Mouse (Mus musculus): ENCODE measurements around the gene Il18rap.

Gene Il18rap

GRCm38 (mm10) chr1:40514851-40515585, at the start of gene Il18rap:
Gene Il18rap, plus strand, starts transcription at chr1:40515362.
- DNase-seq: no peak

- DNase-seq: peak; percentile 42
Measured at GRCm38 (mm10) chr1:40465477-40466430, 49.4 kb upstream of the Il18rap start, which contains the start of gene Il18r1. Gene Il18r1, plus strand, starts transcription at chr1:40465552.

- no peak for DNase-seq
Measured at GRCm38 (mm10) chr1:40467306-40467705, 47.9 kb upstream of the Il18rap start.

- no peak for DNase-seq
Measured at GRCm38 (mm10) chr1:40468805-40469204, 46.4 kb upstream of the Il18rap start.

GRCm38 (mm10) chr1:40469900-40470299, 45.3 kb upstream of the Il18rap start:
- DNase-seq: no peak

GRCm38 (mm10) chr1:40472401-40472800, 42.8 kb upstream of the Il18rap start:
- DNase-seq: no peak

GRCm38 (mm10) chr1:40473640-40474039, 41.5 kb upstream of the Il18rap start:
- DNase-seq: no peak

- no peak for DNase-seq
Measured at GRCm38 (mm10) chr1:40474336-40474735, 40.8 kb upstream of the Il18rap start.

- DNase-seq: no peak
Measured at GRCm38 (mm10) chr1:40475697-40476096, 39.5 kb upstream of the Il18rap start.

GRCm38 (mm10) chr1:40476756-40477155, 38.4 kb upstream of the Il18rap start:
- DNase-seq: no peak

- DNase-seq: no peak
Measured at GRCm38 (mm10) chr1:40479505-40479923, 35.6 kb upstream of the Il18rap start.

- no peak for DNase-seq
Measured at GRCm38 (mm10) chr1:40494594-40494993, 20.6 kb upstream of the Il18rap start.

- DNase-seq: no peak
Measured at GRCm38 (mm10) chr1:40499708-40500107, 15.5 kb upstream of the Il18rap start.

- DNase-seq: no peak
Measured at GRCm38 (mm10) chr1:40501126-40501525, 14.0 kb upstream of the Il18rap start.

GRCm38 (mm10) chr1:40501546-40502398, 13.4 kb upstream of the Il18rap start:
- no peak for DNase-seq

- DNase-seq: no peak
Measured at GRCm38 (mm10) chr1:40504548-40504947, 10.6 kb upstream of the Il18rap start.

GRCm38 (mm10) chr1:40516364-40516763, 1.2 kb downstream of the Il18rap start:
- DNase-seq: no peak

GRCm38 (mm10) chr1:40522918-40523317, 7.8 kb downstream of the Il18rap start:
- DNase-seq: no peak

- no peak for DNase-seq
Measured at GRCm38 (mm10) chr1:40523971-40524722, 9.0 kb downstream of the Il18rap start.

- no peak for DNase-seq
Measured at GRCm38 (mm10) chr1:40529287-40529686, 14.1 kb downstream of the Il18rap start.

- peak; percentile 7 for DNase-seq
Measured at GRCm38 (mm10) chr1:40537577-40537976, 22.4 kb downstream of the Il18rap start.

GRCm38 (mm10) chr1:40544650-40545049, 29.5 kb downstream of the Il18rap start:
- peak; percentile 74 for DNase-seq

All from kidney, postnatal 10 days (tissue).